In genomic region chr1:70380096-70380495, GRCm38 (mm10) we compare ENCODE assay signal across 17 mouse cellular contexts.
DNase-seq lines count a peak whose midpoint lies in the region; ATAC-seq lines count a peak whose summit lies in the region.
"Had no signal": no experiment of that assay in that cellular context is flagged by ENCODE, and none has a peak within 500 bp of the region (broad histone marks: within the 10 kb centered on the region; RNA-seq: fewer than 3 reads in every experiment).

No protein-coding gene starts in this region.

- no peak overlapping the region for H3K4me2 ChIP-seq in hindbrain, embryonic 13.5 days
- H3K4me2 ChIP-seq in hindbrain, embryonic 16.5 days (ENCODE audit: low read length) = no peak overlapping the region
- H3K4me2 ChIP-seq: heart, embryonic 13.5 days had no signal

- intact Hi-C loops in left cerebral cortex, postnatal 4 days (cut with DNase I) = no loop called here

- no peak overlapping the region for H3K9ac ChIP-seq in hindbrain, embryonic 13.5 days
- H3K9ac ChIP-seq in hindbrain, embryonic 16.5 days (ENCODE audit: low read depth, low read length) = no peak overlapping the region
- H3K9ac ChIP-seq: heart, embryonic 13.5 days; liver, postnatal 0 days had no signal

- no peak overlapping the region for H3K27ac ChIP-seq in hindbrain, embryonic 13.5 days
- H3K27ac ChIP-seq in hindbrain, embryonic 16.5 days (ENCODE audit: low read depth, low read length) = no peak overlapping the region
- H3K27ac ChIP-seq: heart, embryonic 13.5 days had no signal

- H3K27me3 ChIP-seq in hindbrain, embryonic 13.5 days = no peaks in the 10 kb centered on the region
- no peaks in the 10 kb centered on the region for H3K27me3 ChIP-seq in hindbrain, embryonic 16.5 days (replicated peaks; ENCODE audit: control insufficient read depth, insufficient read depth, low read length)
- H3K27me3 ChIP-seq: heart, embryonic 13.5 days had no signal

- H3K4me3 ChIP-seq in hindbrain, embryonic 13.5 days = no peak overlapping the region
- H3K4me3 ChIP-seq in hindbrain, embryonic 16.5 days (ENCODE audit: low read length) = no peak overlapping the region
- H3K4me3 ChIP-seq: heart, embryonic 13.5 days had no signal

- peak; percentile 5 for DNase-seq in left cerebral cortex, postnatal 4 days
- DNase-seq in left cerebral cortex, adult 11 months (ENCODE audit: low spot score) = no peak
- DNase-seq in brain, embryonic 18.5 days (ENCODE audit: low read depth, low spot score) = peak; percentile 22
- DNase-seq in right cerebral cortex, postnatal 10 days (ENCODE audit: low spot score in 2 of 2) = peak; percentile 43 to 47
- DNase-seq in gastrocnemius, adult 8-10 months (ENCODE audit: low spot score in 2 of 2) = no peak
- DNase-seq: adrenal gland, postnatal 36 days; cerebellum, postnatal 10 days; embryo, embryonic 11 days; heart, postnatal 36 days; kidney, adult 9 months; kidney, postnatal 36 days; liver; liver, postnatal 0 days; thymus, postnatal 36 days had no signal

- H3K4me1 ChIP-seq in hindbrain, embryonic 13.5 days (replicated peaks) = no peaks in the 10 kb centered on the region; the same call in 1 of the 2 replicates
- no peaks in the 10 kb centered on the region for H3K4me1 ChIP-seq in hindbrain, embryonic 16.5 days (ENCODE audit: control insufficient read depth, insufficient read depth, low read depth, low read length)
- H3K4me1 ChIP-seq: heart, embryonic 13.5 days had no signal

- no peaks in the 10 kb centered on the region for H3K9me3 ChIP-seq in hindbrain, embryonic 13.5 days
- H3K9me3 ChIP-seq in hindbrain, embryonic 16.5 days (ENCODE audit: control insufficient read depth, low read length) = no peaks in the 10 kb centered on the region
- H3K9me3 ChIP-seq: heart, embryonic 13.5 days had no signal

- no peaks in the 10 kb centered on the region for H3K36me3 ChIP-seq in hindbrain, embryonic 13.5 days
- H3K36me3 ChIP-seq in hindbrain, embryonic 16.5 days (ENCODE audit: control insufficient read depth, insufficient read depth, low read length) = no peaks in the 10 kb centered on the region
- H3K36me3 ChIP-seq: heart, embryonic 13.5 days had no signal

- peak; percentile 54; the same call in 1 of the 2 replicates for ATAC-seq in hindbrain, embryonic 13.5 days (ENCODE audit: low FRiP score)
- no peak for ATAC-seq in hindbrain, embryonic 16.5 days
- ATAC-seq: liver, postnatal 0 days had no signal

- 52% methylated on average over 7 of the region's 7 CpGs for WGBS in hindbrain, embryonic 13.5 days
- WGBS in hindbrain, embryonic 16.5 days = 50% methylated on average over 7 of the region's 7 CpGs

Comparison
In these comparisons a context has a peak if more than half of its experiments do, and no peak if none do; other contexts are left out.
1. DNase-seq: peak in left cerebral cortex, postnatal 4 days (single experiment), brain, embryonic 18.5 days (single experiment) and right cerebral cortex, postnatal 10 days (2 of 2); none in left cerebral cortex, adult 11 months (single experiment) and gastrocnemius, adult 8-10 months (0 of 2).